Mouse (Mus musculus) cerebellum, adult 2 months (tissue): ENCODE measurements around the gene Gm38394. TPM values are rescaled to one million over a fixed set of nuclear protein-coding genes. Genes with fewer than 3 reads are reported as not detected.

Source experiments
- DNase-seq, 2 experiments: peaks; one replicate each; pipeline ENCODE4 v3.0.0; 2021
- H3K27ac ChIP-seq: fragments of 200-500 bp; 2 replicates; pipeline ENCODE4 v1.5.1; 2012; ENCODE audit warnings: low read length, control low read depth, inconsistent platforms; ENCODE audit not compliant: insufficient read depth
- H3K27me3 ChIP-seq: fragments of 200-500 bp; 2 replicates; pipeline ENCODE4 v1.6.1; 2012; ENCODE audit warnings: inconsistent platforms, mild to moderate bottlenecking, low read length, moderate library complexity; ENCODE audit not compliant: control insufficient read depth, insufficient read depth
- H3K4me1 ChIP-seq: fragments of 200-500 bp; 2 replicates; pipeline ENCODE4 v1.6.1; 2011; ENCODE audit warnings: low read length; ENCODE audit not compliant: control insufficient read depth, insufficient read depth
- H3K4me3 ChIP-seq: fragments of 200-500 bp; replicated peaks from 2 replicates; pipeline ENCODE3; 2011; ENCODE audit warnings: mild to moderate bottlenecking, low read depth, low read length, control low read depth; ENCODE audit not compliant: insufficient read depth
- CTCF ChIP-seq: fragments of 200-500 bp; IDR thresholded peaks from 2 replicates; pipeline ENCODE4 v1.5.1; 2011; ENCODE audit warnings: low read depth, mild to moderate bottlenecking, control low read depth, low read length, moderate library complexity, borderline replicate concordance; ENCODE audit not compliant: insufficient read depth
- POLR2A ChIP-seq: fragments of 200-500 bp; IDR thresholded peaks from 2 replicates; pipeline ENCODE4 v1.6.1; 2011; ENCODE audit warnings: low read length, control low read depth, borderline replicate concordance; ENCODE audit not compliant: insufficient read depth
- WGBS: fragments of 180-500 bp; shearing (Covaris S2); methylation state at CpG from one replicate; pipeline ENCODE4 v1.1.7; 2018; 5-methylcytosine and 5-hydroxymethylcytosine counted together
- polyA plus RNA-seq: library from polyadenylated mRNA; depleted of rRNA; stranded (reverse); fragments of >200 nt; gene quantifications from 2 replicates; pipeline ENCODE4 v1.2.3, GENCODE M21; 2012

Gm38394 gene
- polyA plus RNA-seq, 1 experiment = 5.5 TPM

GRCm38 (mm10) chr1:133693536-133694114, 32.5 kb upstream of the Gm38394 start:
- TF ChIP-seq CTCF (no peak), POLR2A (no peak)
- Histone ChIP-seq H3K4me3 (no peak overlapping the region), H3K27ac (no peak overlapping the region), H3K4me1 (no peaks in the 10 kb centered on the region), H3K27me3 (no peaks in the 10 kb centered on the region)
- DNase-seq = no peak
- 77% methylated on average over 11 of the region's 11 CpGs for WGBS

GRCm38 (mm10) chr1:133692195-133692594, 31.1 kb upstream of the Gm38394 start:
- no peak for DNase-seq
- Histone ChIP-seq H3K27me3 (no peaks in the 10 kb centered on the region), H3K4me1 (no peaks in the 10 kb centered on the region), H3K4me3 (no peak overlapping the region), H3K27ac (no peak overlapping the region)
- WGBS = 44% methylated on average over 4 of the region's 4 CpGs
- TF ChIP-seq CTCF = no peak
- TF ChIP-seq POLR2A = no peak

- 93% methylated on average over 6 of the region's 6 CpGs for WGBS
- TF ChIP-seq POLR2A (no peak), CTCF (no peak)
- Histone ChIP-seq H3K4me3 (no peak overlapping the region), H3K4me1 (no peaks in the 10 kb centered on the region), H3K27ac (no peak overlapping the region), H3K27me3 (no peaks in the 10 kb centered on the region)
- no peak for DNase-seq
Observed at GRCm38 (mm10) chr1:133691046-133691445, 29.9 kb upstream of the Gm38394 start.

GRCm38 (mm10) chr1:133689897-133690296, 28.8 kb upstream of the Gm38394 start, which contains the start of gene Lax1:
Gene Lax1 (minus strand): TSS chr1:133690108.
- WGBS = 46% methylated on average over 6 of the region's 6 CpGs
- H3K27me3 ChIP-seq = no peaks in the 10 kb centered on the region
- no peak within 1 kb of the TSS for H3K4me3 ChIP-seq
- H3K4me1 ChIP-seq = no peaks in the 10 kb centered on the region
- H3K27ac ChIP-seq = no peak within 1 kb of the TSS
- DNase-seq = no peak
- TF ChIP-seq POLR2A = no peak
- no peak for TF ChIP-seq CTCF

- WGBS = 84% methylated on average over 7 of the region's 7 CpGs
- Histone ChIP-seq H3K4me3 (no peak overlapping the region), H3K27ac (no peak overlapping the region), H3K4me1 (no peaks in the 10 kb centered on the region), H3K27me3 (no peaks in the 10 kb centered on the region)
- TF ChIP-seq POLR2A = no peak
- TF ChIP-seq CTCF = no peak
- no peak for DNase-seq
Observed at GRCm38 (mm10) chr1:133688301-133688700, 27.2 kb upstream of the Gm38394 start.

GRCm38 (mm10) chr1:133685749-133686519, 24.8 kb upstream of the Gm38394 start:
- no peak overlapping the region for H3K4me3 ChIP-seq
- WGBS = 56% methylated on average over 10 of the region's 10 CpGs
- H3K4me1 ChIP-seq = no peaks in the 10 kb centered on the region
- TF ChIP-seq CTCF (no peak), POLR2A (no peak)
- no peak for DNase-seq
- no peak overlapping the region for H3K27ac ChIP-seq
- no peaks in the 10 kb centered on the region for H3K27me3 ChIP-seq

GRCm38 (mm10) chr1:133671801-133672200, 10.7 kb upstream of the Gm38394 start:
- Histone ChIP-seq H3K27me3 (no peaks in the 10 kb centered on the region; the same call in 1 of the 2 replicates), H3K4me3 (no peak overlapping the region), H3K4me1 (no peaks in the 10 kb centered on the region), H3K27ac (no peak overlapping the region)
- no peak for DNase-seq
- TF ChIP-seq POLR2A = no peak
- no peak for TF ChIP-seq CTCF
- 52% methylated on average over 3 of the region's 3 CpGs for WGBS

- Histone ChIP-seq H3K4me1 (no peaks in the 10 kb centered on the region), H3K27me3 (no peaks in the 10 kb centered on the region; the same call in 1 of the 2 replicates), H3K27ac (no peak overlapping the region), H3K4me3 (no peak overlapping the region)
- TF ChIP-seq CTCF (no peak), POLR2A (no peak)
- 85% methylated on average over 3 of the region's 3 CpGs for WGBS
- DNase-seq = no peak
Observed at GRCm38 (mm10) chr1:133671266-133671665, 10.1 kb upstream of the Gm38394 start.
